Mouse (Mus musculus) midbrain, embryonic 11.5 days (tissue): ENCODE results near the gene Ublcp1. TPM values are rescaled to one million over a fixed set of nuclear protein-coding genes. Genes with fewer than 3 reads are reported as not detected.
A peak's percentile ranks its signal among the peaks of the same experiment; 100 is the strongest.

ENCODE experiments used
- ATAC-seq: fragments of 200-750 bp; cut with Nextera tagmentation; 2 replicates; pipeline ENCODE4 v1.8.0; 2017; ENCODE audit warnings: moderate TSS enrichment, moderate library complexity; ENCODE audit not compliant: low FRiP score
- DNase-seq: peaks from one replicate; pipeline ENCODE4 v3.0.0; 2015; ENCODE audit warnings: low spot score; ENCODE audit errors: missing footprints
- H3K27ac ChIP-seq: fragments of 300-500 bp; sonication (generic); 2 replicates; pipeline ENCODE4 v1.5.1; 2014; ENCODE audit warnings: low read depth, low read length
- H3K27me3 ChIP-seq: fragments of 300-500 bp; sonication (generic); 2 replicates; pipeline ENCODE4 v1.6.1; 2014; ENCODE audit warnings: mild to moderate bottlenecking, low read length, moderate library complexity, mixed read lengths; ENCODE audit not compliant: control insufficient read depth, insufficient read depth
- H3K36me3 ChIP-seq: fragments of 300-500 bp; sonication (generic); 2 replicates; pipeline ENCODE4 v1.6.1; 2014; ENCODE audit warnings: mild to moderate bottlenecking, low read length, moderate library complexity, mixed read lengths; ENCODE audit not compliant: control insufficient read depth, insufficient read depth
- H3K4me1 ChIP-seq: fragments of 300-500 bp; sonication (generic); 2 replicates; pipeline ENCODE4 v1.6.1; 2014; ENCODE audit warnings: low read length; ENCODE audit not compliant: control insufficient read depth, insufficient read depth
- H3K4me2 ChIP-seq: fragments of 300-500 bp; sonication (generic); 2 replicates; pipeline ENCODE4 v1.6.1; 2014; ENCODE audit warnings: mild to moderate bottlenecking, moderate library complexity
- H3K4me3 ChIP-seq: fragments of 300-500 bp; sonication (generic); 2 replicates; pipeline ENCODE4 v1.5.1; 2014; ENCODE audit warnings: low read depth, low read length
- H3K9ac ChIP-seq: fragments of 300-500 bp; sonication (generic); 2 replicates; pipeline ENCODE4 v1.6.1; 2014; ENCODE audit warnings: low read length
- H3K9me3 ChIP-seq: fragments of 300-500 bp; sonication (generic); 2 replicates; pipeline ENCODE4 v1.6.1; 2016; ENCODE audit warnings: low read length; ENCODE audit not compliant: control insufficient read depth
- WGBS: fragments of 180-500 bp; shearing (Covaris S2); extraction: QIAGEN DNeasy Blood & Tissue Kit; methylation state at CpG from one replicate; pipeline ENCODE4 v1.1.7; 2014; 5-methylcytosine and 5-hydroxymethylcytosine counted together
- polyA plus RNA-seq: library from polyadenylated mRNA; unstranded; fragments of >200 nt; fragmentation: Nextera tagmentation; extraction: Ambion mirVana; gene quantifications from 2 replicates; pipeline ENCODE4 v1.2.1, GENCODE M21; 2014

The Ublcp1 gene
- 79.2 and 85.3 TPM in 2 replicates for polyA plus RNA-seq

DNA sequence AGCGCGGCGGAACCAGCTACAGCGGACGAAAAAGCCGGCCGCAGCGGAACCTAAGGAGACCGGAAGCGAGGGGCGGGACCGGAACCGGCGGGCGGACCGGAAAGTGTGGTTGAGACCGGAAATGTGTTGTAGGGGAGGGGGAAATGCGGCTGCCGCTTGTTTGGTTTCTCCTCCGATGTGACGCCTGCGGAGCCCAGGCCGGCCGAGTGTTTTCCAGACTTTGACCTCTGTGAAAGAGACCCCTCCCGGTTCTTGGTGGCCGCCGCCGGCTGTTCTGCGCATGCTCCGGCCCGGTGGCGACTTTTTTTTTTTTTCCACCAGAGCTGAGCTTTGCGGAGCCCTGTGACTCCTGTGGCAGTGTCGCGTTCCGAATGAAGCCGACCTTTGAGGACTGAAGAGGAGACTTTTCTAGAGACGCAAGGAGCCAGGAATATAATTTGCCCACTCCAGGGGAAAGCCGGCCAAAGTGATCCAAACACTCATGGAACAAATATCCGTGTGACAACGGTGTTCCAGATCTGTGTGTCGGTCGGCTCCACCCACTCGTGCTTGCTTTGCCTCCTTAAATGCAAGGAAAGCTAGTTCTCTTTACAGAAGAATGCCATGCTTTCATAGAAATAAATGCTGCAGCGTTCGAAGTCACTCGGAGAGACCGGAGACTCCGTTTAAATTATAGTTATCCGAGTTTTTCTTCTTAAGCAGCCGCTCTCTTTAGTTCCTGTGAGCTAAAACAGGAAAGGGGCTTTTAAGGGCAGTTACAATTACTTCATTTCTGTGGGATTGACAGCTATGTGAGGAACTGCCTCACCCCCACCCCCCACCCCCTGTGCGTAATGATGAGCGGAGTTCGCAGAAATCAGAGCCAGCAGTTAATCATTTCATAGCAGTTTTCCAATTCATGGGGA, at the start of gene Ublcp1:
Ublcp1 (minus strand) TSS at position 67 of the 905 bp plus-strand sequence.
- Histone ChIP-seq H3K9ac (peak within 1 kb of the TSS; percentile 92), H3K36me3 (peaks cover 2% of the 10 kb centered on the region; the same call in 1 of the 2 replicates), H3K27me3 (no peaks in the 10 kb centered on the region), H3K4me1 (peaks cover 11% of the 10 kb centered on the region), H3K4me2 (peak within 1 kb of the TSS; percentile 63), H3K9me3 (no peaks in the 10 kb centered on the region), H3K27ac (peak within 1 kb of the TSS; percentile 78), H3K4me3 (peak within 1 kb of the TSS; percentile 87)
- peak; percentile 97 for ATAC-seq
- DNase-seq, result peak; percentile 99
- under 1% methylated on average over 54 of the region's 54 CpGs for WGBS

DNA sequence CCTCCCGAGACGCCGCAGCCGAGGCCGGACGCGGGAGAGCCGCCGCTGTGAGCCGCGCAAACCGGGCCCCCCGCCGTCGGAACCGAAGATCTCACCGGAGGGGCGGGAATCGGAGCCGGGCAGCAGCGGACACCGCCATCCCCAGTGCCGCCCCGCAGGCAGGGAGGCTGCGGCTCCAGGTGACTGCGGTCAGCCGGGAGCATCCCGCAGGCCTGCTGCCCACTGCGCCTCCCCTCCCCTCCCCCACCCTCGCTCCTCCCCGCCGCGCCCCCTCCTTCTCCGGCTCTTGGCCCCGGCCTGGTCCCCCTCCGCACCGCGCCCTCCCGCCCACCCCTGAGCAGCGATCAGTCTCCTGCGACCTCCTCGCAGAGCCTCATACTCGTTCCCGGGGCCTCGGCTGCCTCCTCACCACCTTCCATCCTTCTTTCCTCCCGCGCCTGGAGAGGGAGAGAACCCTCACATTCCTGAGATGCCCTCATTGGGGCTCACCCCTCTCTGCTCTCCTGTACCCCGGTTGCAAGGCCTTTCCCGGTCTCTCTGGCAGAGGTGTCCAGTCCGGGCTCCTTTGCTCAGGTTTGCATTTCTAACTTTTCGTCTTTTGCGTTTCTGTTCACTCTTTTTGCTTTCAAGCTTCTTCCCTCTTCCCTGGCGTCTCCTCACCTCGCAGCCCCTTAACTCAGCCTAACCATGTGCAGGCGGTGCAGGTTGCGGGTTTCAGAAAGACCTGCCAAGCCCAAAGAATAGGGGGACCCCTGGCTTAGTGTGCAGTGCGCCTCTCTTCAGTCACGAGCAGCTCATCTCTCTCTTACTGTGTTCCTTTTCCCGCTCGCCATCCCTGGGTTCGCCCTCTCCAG, 49.0 kb upstream of the Ublcp1 start:
- no peaks in the 10 kb centered on the region for H3K36me3 ChIP-seq
- WGBS, result 1% methylated on average over 42 of the region's 61 CpGs
- peaks cover 20% of the 10 kb centered on the region for H3K4me1 ChIP-seq
- H3K27me3 ChIP-seq, result no peaks in the 10 kb centered on the region
- H3K9ac ChIP-seq, result peak overlapping the region; percentile 96
- no peaks in the 10 kb centered on the region for H3K9me3 ChIP-seq
- DNase-seq, result peak; percentile 97
- peak; percentile 75 for ATAC-seq
- peak overlapping the region; percentile 64 for H3K4me2 ChIP-seq
- H3K27ac ChIP-seq, result peak overlapping the region; percentile 94
- peak overlapping the region; percentile 94 for H3K4me3 ChIP-seq

DNA sequence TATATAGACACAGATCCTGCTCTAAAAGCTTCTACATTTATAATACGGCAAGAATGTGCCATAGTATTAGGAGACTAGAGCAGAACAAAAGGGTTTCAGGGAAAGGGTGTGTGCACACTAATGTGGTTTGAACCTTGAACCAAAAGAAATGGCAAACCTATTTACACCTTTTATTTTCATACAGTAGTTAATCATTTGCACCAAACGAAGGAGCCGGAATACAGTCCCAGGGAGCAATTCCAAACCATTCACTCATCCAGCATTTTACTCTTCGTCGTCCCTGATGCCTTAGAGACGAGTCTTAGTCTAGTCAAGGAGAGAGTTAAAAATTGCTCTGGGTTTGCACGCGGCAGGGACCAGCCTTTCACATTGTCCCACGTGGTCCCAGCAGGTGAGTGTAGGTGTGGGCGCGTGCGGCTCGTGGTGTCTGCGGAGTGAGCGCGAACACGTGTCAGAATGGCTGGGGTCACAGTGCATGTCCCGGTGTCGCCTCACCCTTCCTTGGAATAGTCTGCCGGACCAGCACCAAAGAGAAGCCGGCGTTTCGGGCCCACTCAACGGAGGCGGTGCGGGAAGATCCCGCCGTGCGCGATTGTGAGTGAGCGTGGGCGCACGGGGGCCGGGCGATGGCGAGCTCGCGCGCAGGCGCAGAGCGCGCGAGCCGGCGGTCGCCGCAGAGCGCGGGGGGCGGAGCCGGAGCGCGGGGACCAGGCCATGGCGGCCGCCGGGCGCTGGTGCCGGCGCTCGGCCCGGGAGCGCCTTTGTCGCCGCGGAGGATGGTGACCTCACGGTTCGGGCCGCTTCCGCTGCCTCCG, 48.2 kb upstream of the Ublcp1 start, which contains the start of gene Rnf145:
Rnf145 (plus strand) TSS at position 684 of the 815 bp plus-strand sequence.
- DNase-seq (no peak), ATAC-seq (peak; percentile 87)
- H3K9ac ChIP-seq, result peak within 1 kb of the TSS; percentile 96
- no peaks in the 10 kb centered on the region for H3K36me3 ChIP-seq
- peak within 1 kb of the TSS; percentile 94 for H3K27ac ChIP-seq
- H3K9me3 ChIP-seq, result no peaks in the 10 kb centered on the region
- H3K4me3 ChIP-seq, result peak within 1 kb of the TSS; percentile 94
- H3K4me2 ChIP-seq, result peak within 1 kb of the TSS; percentile 64
- peaks cover 20% of the 10 kb centered on the region for H3K4me1 ChIP-seq
- H3K27me3 ChIP-seq, result no peaks in the 10 kb centered on the region
- 2% methylated on average over 59 of the region's 70 CpGs for WGBS

DNA sequence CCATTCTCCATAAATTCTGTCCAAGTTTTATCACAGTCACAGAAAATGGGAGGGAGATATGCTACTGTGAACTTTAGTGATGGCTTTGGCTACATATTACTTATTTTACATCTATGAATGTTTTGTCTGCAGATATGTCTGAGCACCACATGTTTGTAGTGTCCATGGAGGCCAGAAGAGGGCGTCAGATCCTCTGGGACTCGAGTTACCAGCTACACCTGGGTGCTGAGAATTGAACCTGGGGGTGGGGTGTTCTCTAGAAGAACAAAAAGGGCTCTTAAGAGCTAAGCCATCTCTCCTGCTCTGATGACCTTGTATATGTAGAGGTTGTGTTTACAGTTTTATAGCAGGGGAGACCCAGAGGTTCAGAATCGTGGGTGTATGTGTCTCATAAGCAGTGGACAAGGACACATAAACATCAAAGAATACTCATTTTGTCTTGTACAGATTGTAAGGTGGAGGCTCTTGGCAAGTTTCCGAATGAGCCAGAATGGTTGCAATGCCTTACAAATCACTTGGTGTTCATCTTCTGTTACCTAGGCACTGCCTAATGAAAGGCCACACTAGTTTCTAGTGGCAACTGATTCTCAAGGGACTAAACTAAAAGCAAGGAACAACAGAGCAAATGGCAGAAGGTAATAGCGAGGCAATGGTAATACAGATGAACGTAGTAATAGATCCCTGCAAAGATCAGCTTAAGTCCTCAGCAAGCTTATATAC, 47.4 kb upstream of the Ublcp1 start:
- H3K27ac ChIP-seq, result no peak overlapping the region
- WGBS, result 46% methylated on average over 6 of the region's 6 CpGs
- H3K9ac ChIP-seq, result peak overlapping the region; percentile 96
- H3K36me3 ChIP-seq, result no peaks in the 10 kb centered on the region
- no peaks in the 10 kb centered on the region for H3K9me3 ChIP-seq
- DNase-seq, result peak; percentile 82
- peak overlapping the region; percentile 64 for H3K4me2 ChIP-seq
- no peak for ATAC-seq
- peak overlapping the region; percentile 94 for H3K4me3 ChIP-seq
- no peaks in the 10 kb centered on the region for H3K27me3 ChIP-seq
- H3K4me1 ChIP-seq, result peaks cover 20% of the 10 kb centered on the region

DNA sequence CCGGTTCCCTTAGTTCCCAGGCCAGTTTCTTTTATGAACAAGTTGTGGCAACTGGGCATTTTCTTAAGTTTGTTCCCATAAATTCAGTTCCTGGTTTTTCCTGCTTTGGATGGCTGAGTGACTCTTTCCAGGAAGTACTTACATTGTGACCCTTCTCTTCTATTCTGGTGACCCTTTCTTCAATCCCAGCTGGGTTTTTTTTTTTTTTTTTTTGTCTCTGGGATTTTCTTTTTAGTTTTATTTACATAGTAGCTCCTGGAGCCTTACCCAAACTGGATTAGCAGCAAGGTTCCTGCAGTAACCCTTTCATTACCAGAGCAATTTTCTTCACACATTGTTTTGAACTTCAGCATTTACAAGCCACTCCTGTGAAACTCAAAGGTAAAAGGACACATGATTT, 46.1 kb upstream of the Ublcp1 start:
- Histone ChIP-seq H3K27ac (no peak overlapping the region), H3K4me2 (no peak overlapping the region), H3K9ac (no peak overlapping the region), H3K27me3 (no peaks in the 10 kb centered on the region), H3K9me3 (no peaks in the 10 kb centered on the region), H3K4me1 (peaks cover 15% of the 10 kb centered on the region), H3K4me3 (no peak overlapping the region), H3K36me3 (no peaks in the 10 kb centered on the region)
- DNase-seq, result no peak
- WGBS, result 0% methylated on average over 1 of the region's 1 CpGs
- ATAC-seq, result no peak

DNA sequence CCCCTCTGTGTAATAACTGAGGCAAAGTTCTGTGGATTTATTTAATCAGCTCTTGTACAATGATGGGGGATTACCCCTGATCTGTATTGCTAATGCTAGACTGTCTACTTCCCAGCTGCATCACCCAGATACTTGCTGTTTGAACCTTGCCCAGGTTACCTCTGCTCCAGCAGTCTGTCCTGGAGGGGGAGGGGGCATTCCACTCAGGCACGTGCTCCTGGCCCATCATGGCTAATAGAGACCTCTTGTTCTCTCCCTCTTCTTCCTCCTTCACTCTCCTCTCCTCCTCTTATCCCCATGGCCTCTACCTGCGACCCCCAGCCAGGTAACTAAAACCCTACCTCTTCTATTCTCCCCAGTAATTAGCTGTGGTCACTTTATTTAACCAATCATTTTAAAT, 44.4 kb upstream of the Ublcp1 start:
- H3K27me3 ChIP-seq, result no peaks in the 10 kb centered on the region
- WGBS, result 51% methylated on average over 2 of the region's 2 CpGs
- DNase-seq (no peak), ATAC-seq (no peak)
- H3K9me3 ChIP-seq, result no peaks in the 10 kb centered on the region
- no peaks in the 10 kb centered on the region for H3K36me3 ChIP-seq
- peaks cover 11% of the 10 kb centered on the region; the same call in 1 of the 2 replicates for H3K4me1 ChIP-seq
- H3K27ac ChIP-seq, result no peak overlapping the region
- H3K4me3 ChIP-seq, result no peak overlapping the region
- no peak overlapping the region for H3K4me2 ChIP-seq
- H3K9ac ChIP-seq, result no peak overlapping the region

- Histone ChIP-seq H3K9me3 (no peaks in the 10 kb centered on the region), H3K4me1 (peaks cover 8% of the 10 kb centered on the region; the same call in 1 of the 2 replicates), H3K36me3 (no peaks in the 10 kb centered on the region), H3K4me2 (no peak overlapping the region), H3K9ac (no peak overlapping the region), H3K27ac (no peak overlapping the region), H3K4me3 (no peak overlapping the region), H3K27me3 (no peaks in the 10 kb centered on the region)
- DNase-seq, result no peak
- no peak for ATAC-seq
- 68% methylated on average over 2 of the region's 2 CpGs for WGBS
These were observed 42.7 kb upstream of the Ublcp1 start for GRCm38 (mm10) chr11:44513026-44513422.
